Mouse (Mus musculus): Measurements from ENCODE around the gene Gsx1. TPM values are rescaled to one million over a fixed set of nuclear protein-coding genes. Genes with fewer than 3 reads are reported as not detected.

Gene Gsx1
- polyA plus RNA-seq, 1 experiment from 2014 or later, result not detected

GRCm38 (mm10) chr5:147185174-147185915 is 3.2 kb upstream of the Gsx1 start:
- ChIA-PET POLR2A (interaction anchor here (0.7 kb wide), 1 partner anchor 852 kb away, joined by 3 read pairs; no protein-coding TSS in a partner anchor), CTCF (no interaction called here)
- in situ Hi-C loops (cut with MboI; ENCODE audit: low pct_unique_long_range_greater_than_20kb), result no loop called here
- peaks cover 33% of the 10 kb centered on the region for H3K27me3 ChIP-seq
- TF ChIP-seq CTCF (IDR thresholded peaks at IDR 0.05), result no peak
- no peak for DNase-seq (ENCODE audit: low read depth, low spot score)
- ATAC-seq, result no peak

- no peak for ATAC-seq
- no peak for TF ChIP-seq CTCF (IDR thresholded peaks at IDR 0.05)
- in situ Hi-C loops (cut with MboI; ENCODE audit: low pct_unique_long_range_greater_than_20kb), result no loop called here
- no peak for DNase-seq (ENCODE audit: low read depth, low spot score)
- POLR2A ChIA-PET, result interaction anchor here (0.7 kb wide), 1 partner anchor 852 kb away, joined by 3 read pairs; no protein-coding TSS in a partner anchor
- CTCF ChIA-PET, result no interaction called here
- peaks cover 40% of the 10 kb centered on the region for H3K27me3 ChIP-seq
These were observed 2.5 kb upstream of the Gsx1 start for GRCm38 (mm10) chr5:147186001-147186431.

GRCm38 (mm10) chr5:147186781-147187551 is 1.5 kb upstream of the Gsx1 start:
- no peak for ATAC-seq
- TF ChIP-seq CTCF (IDR thresholded peaks at IDR 0.05), result no peak
- in situ Hi-C loops (cut with MboI; ENCODE audit: low pct_unique_long_range_greater_than_20kb), result no loop called here
- no peak for DNase-seq (ENCODE audit: low read depth, low spot score)
- ChIA-PET CTCF (no interaction called here), POLR2A (interaction anchor here (1.2 kb wide), 1 partner anchor 35 kb away, joined by 4 read pairs; no protein-coding TSS in a partner anchor)
- peaks cover 48% of the 10 kb centered on the region for H3K27me3 ChIP-seq

- in situ Hi-C loops (cut with MboI; ENCODE audit: low pct_unique_long_range_greater_than_20kb), result no loop called here
- CTCF ChIA-PET, result no interaction called here
- POLR2A ChIA-PET, result interaction anchor here (1.2 kb wide), 1 partner anchor 35 kb away, joined by 4 read pairs; no protein-coding TSS in a partner anchor
- peaks cover 52% of the 10 kb centered on the region for H3K27me3 ChIP-seq
- TF ChIP-seq CTCF (IDR thresholded peaks at IDR 0.05), result no peak
- DNase-seq (ENCODE audit: low read depth, low spot score) (no peak), ATAC-seq (no peak)
These were observed 835 bp upstream of the Gsx1 start for GRCm38 (mm10) chr5:147187552-147188170.

- DNase-seq (ENCODE audit: low read depth, low spot score) (no peak), ATAC-seq (no peak)
- CTCF ChIA-PET, result no interaction called here
- POLR2A ChIA-PET, result no interaction called here
- no peak for TF ChIP-seq CTCF (IDR thresholded peaks at IDR 0.05)
- peaks cover 63% of the 10 kb centered on the region for H3K27me3 ChIP-seq
- in situ Hi-C loops (cut with MboI; ENCODE audit: low pct_unique_long_range_greater_than_20kb), result no loop called here
These were observed 660 bp downstream of the Gsx1 start for GRCm38 (mm10) chr5:147189156-147189555.

- TF ChIP-seq CTCF (IDR thresholded peaks at IDR 0.05), result no peak
- POLR2A ChIA-PET, result no interaction called here
- DNase-seq (ENCODE audit: low read depth, low spot score) (no peak), ATAC-seq (no peak)
- CTCF ChIA-PET, result interaction anchor here (1.0 kb wide), 1 partner anchor 33 kb away, joined by 3 read pairs; no protein-coding TSS in a partner anchor
- in situ Hi-C loops (cut with MboI; ENCODE audit: low pct_unique_long_range_greater_than_20kb), result no loop called here
- H3K27me3 ChIP-seq, result peaks cover 68% of the 10 kb centered on the region
These were observed 1.5 kb downstream of the Gsx1 start for GRCm38 (mm10) chr5:147189836-147190602.

- no peak for TF ChIP-seq CTCF (IDR thresholded peaks at IDR 0.05)
- in situ Hi-C loops (cut with MboI; ENCODE audit: low pct_unique_long_range_greater_than_20kb), result no loop called here
- ChIA-PET CTCF (interaction anchor here (1.0 kb wide), 1 partner anchor 34 kb away, joined by 3 read pairs; no protein-coding TSS in a partner anchor), POLR2A (no interaction called here)
- peaks cover 68% of the 10 kb centered on the region for H3K27me3 ChIP-seq
- no peak for ATAC-seq
- DNase-seq (ENCODE audit: low read depth, low spot score), result no peak
These were observed 2.4 kb downstream of the Gsx1 start for GRCm38 (mm10) chr5:147190885-147191284.

- H3K27me3 ChIP-seq, result peaks cover 57% of the 10 kb centered on the region
- ChIA-PET CTCF (no interaction called here), POLR2A (no interaction called here)
- DNase-seq (ENCODE audit: low read depth, low spot score) (no peak), ATAC-seq (no peak)
- no peak for TF ChIP-seq CTCF (IDR thresholded peaks at IDR 0.05)
- in situ Hi-C loops (cut with MboI; ENCODE audit: low pct_unique_long_range_greater_than_20kb), result no loop called here
These were observed 3.5 kb downstream of the Gsx1 start for GRCm38 (mm10) chr5:147191801-147192575.

- in situ Hi-C loops (cut with MboI; ENCODE audit: low pct_unique_long_range_greater_than_20kb), result no loop called here
- CTCF ChIA-PET, result no interaction called here
- no peak for DNase-seq (ENCODE audit: low read depth, low spot score)
- H3K27me3 ChIP-seq, result peaks cover 53% of the 10 kb centered on the region
- POLR2A ChIA-PET, result no interaction called here
- TF ChIP-seq CTCF (IDR thresholded peaks at IDR 0.05), result no peak
- ATAC-seq, result no peak
These were observed 4.1 kb downstream of the Gsx1 start for GRCm38 (mm10) chr5:147192576-147192960.
